Mouse (Mus musculus): Measurements from ENCODE around the gene Gm28051. TPM values are rescaled to one million over a fixed set of nuclear protein-coding genes. Genes with fewer than 3 reads are reported as not detected.

Gm28051 gene
- total RNA-seq (2021): not detected
- long read RNA-seq, experiment 1: 0 reads
- long read RNA-seq, experiment 2: 0 reads

GRCm38 (mm10) chr12:102757689-102758402 lies at the start of gene Gm28051, which contains the start of the genes Gon7 and Ubr7:
Gene Gm28051 (minus strand): TSS chr12:102757765.
Gene Gon7 (minus strand): TSS chr12:102757803.
Gene Ubr7 (plus strand): TSS chr12:102757967.
- intact Hi-C loops (cut with DNase I; ENCODE audit: low total_unique reads): no loop called here
- DNase-seq: peak; percentile 97

- intact Hi-C loops (cut with DNase I; ENCODE audit: low total_unique reads): no loop called here
Observed at GRCm38 (mm10) chr12:102799528-102799927, 42.0 kb upstream of the Gm28051 start.

GRCm38 (mm10) chr12:102787927-102788326 lies 30.4 kb upstream of the Gm28051 start:
- DNase-seq: no peak
- intact Hi-C loops (cut with DNase I; ENCODE audit: low total_unique reads): no loop called here

More at GRCm38 (mm10) chr12:102799528-102799927, 42.0 kb upstream of the Gm28051 start:
- DNase-seq: no peak

- intact Hi-C loops (cut with DNase I; ENCODE audit: low total_unique reads): no loop called here
- DNase-seq: no peak
Observed at GRCm38 (mm10) chr12:102785593-102785985, 28.0 kb upstream of the Gm28051 start.

GRCm38 (mm10) chr12:102784899-102785592 lies 27.5 kb upstream of the Gm28051 start:
- intact Hi-C loops (cut with DNase I; ENCODE audit: low total_unique reads): no loop called here

GRCm38 (mm10) chr12:102782841-102783240 lies 25.3 kb upstream of the Gm28051 start:
- no peak for DNase-seq
- intact Hi-C loops (cut with DNase I; ENCODE audit: low total_unique reads): no loop called here

More at GRCm38 (mm10) chr12:102784899-102785592, 27.5 kb upstream of the Gm28051 start:
- DNase-seq: no peak

- intact Hi-C loops (cut with DNase I; ENCODE audit: low total_unique reads): no loop called here
- DNase-seq: no peak
Observed at GRCm38 (mm10) chr12:102779452-102779851, 21.9 kb upstream of the Gm28051 start.

GRCm38 (mm10) chr12:102778151-102778550 lies 20.6 kb upstream of the Gm28051 start:
- no peak for DNase-seq
- intact Hi-C loops (cut with DNase I; ENCODE audit: low total_unique reads): no loop called here

- DNase-seq: no peak
- intact Hi-C loops (cut with DNase I; ENCODE audit: low total_unique reads): no loop called here
Observed at GRCm38 (mm10) chr12:102776035-102776434, 18.5 kb upstream of the Gm28051 start.

- intact Hi-C loops (cut with DNase I; ENCODE audit: low total_unique reads): no loop called here
- no peak for DNase-seq
Observed at GRCm38 (mm10) chr12:102772676-102773075, 15.1 kb upstream of the Gm28051 start.

- no peak for DNase-seq
- intact Hi-C loops (cut with DNase I; ENCODE audit: low total_unique reads): no loop called here
Observed at GRCm38 (mm10) chr12:102771601-102772000, 14.0 kb upstream of the Gm28051 start.

- intact Hi-C loops (cut with DNase I; ENCODE audit: low total_unique reads): loop anchor here (10.0 kb wide), 1 partner anchor 106 kb away; the partner anchor contains the start of gene Btbd7
- DNase-seq: no peak
Observed at GRCm38 (mm10) chr12:102769000-102769399, 11.4 kb upstream of the Gm28051 start.

GRCm38 (mm10) chr12:102763696-102764095 lies 6.1 kb upstream of the Gm28051 start:
- intact Hi-C loops (cut with DNase I; ENCODE audit: low total_unique reads): loop anchor here (10.0 kb wide), 1 partner anchor 111 kb away; the partner anchor contains the start of gene Btbd7
- DNase-seq: no peak

GRCm38 (mm10) chr12:102761668-102762067 lies 4.1 kb upstream of the Gm28051 start:
- intact Hi-C loops (cut with DNase I; ENCODE audit: low total_unique reads): loop anchor here (10.0 kb wide), 1 partner anchor 113 kb away; the partner anchor contains the start of gene Btbd7
- no peak for DNase-seq

GRCm38 (mm10) chr12:102758936-102759335 lies 1.4 kb upstream of the Gm28051 start:
- DNase-seq: no peak
- intact Hi-C loops (cut with DNase I; ENCODE audit: low total_unique reads): no loop called here

GRCm38 (mm10) chr12:102758403-102758756 lies 815 bp upstream of the Gm28051 start, which contains the start of gene Gm20604:
Gene Gm20604 (minus strand): TSS chr12:102758672.
- intact Hi-C loops (cut with DNase I; ENCODE audit: low total_unique reads): no loop called here
- DNase-seq: no peak

- no peak for DNase-seq
- intact Hi-C loops (cut with DNase I; ENCODE audit: low total_unique reads): no loop called here
Observed at GRCm38 (mm10) chr12:102757055-102757688, 393 bp downstream of the Gm28051 start.

GRCm38 (mm10) chr12:102756304-102756703 lies 1.3 kb downstream of the Gm28051 start:
- intact Hi-C loops (cut with DNase I; ENCODE audit: low total_unique reads): no loop called here
- DNase-seq: peak; percentile 11

- no peak for DNase-seq
- intact Hi-C loops (cut with DNase I; ENCODE audit: low total_unique reads): no loop called here
Observed at GRCm38 (mm10) chr12:102748256-102748655, 9.3 kb downstream of the Gm28051 start.

GRCm38 (mm10) chr12:102744839-102745238 lies 12.7 kb downstream of the Gm28051 start:
- intact Hi-C loops (cut with DNase I; ENCODE audit: low total_unique reads): no loop called here
- DNase-seq: no peak
